Mouse (Mus musculus): ENCODE data around the gene Tbl1x. TPM values are rescaled to one million over a fixed set of nuclear protein-coding genes. Genes with fewer than 3 reads are reported as not detected.

Tbl1x gene
- polyA plus RNA-seq, 1 experiment from 2014 or later, result 46.4 TPM

- Histone ChIP-seq H3K36me3 (no peaks in the 10 kb centered on the region), H3K27ac (no peak overlapping the region), H3K9me3 (no peaks in the 10 kb centered on the region), H3K4me1 (replicated peaks) (no peaks in the 10 kb centered on the region), H3K4me3 (no peak overlapping the region), H3K27me3 (ENCODE audit: insufficient read depth, poor library complexity, severe bottlenecking) (no peaks in the 10 kb centered on the region)
- no peak for DNase-seq (ENCODE audit: low spot score)
Measured at GRCm38 (mm10) chrX:77550388-77550787, 39.6 kb downstream of the Tbl1x start.

GRCm38 (mm10) chrX:77551306-77551705 is 40.5 kb downstream of the Tbl1x start:
- Histone ChIP-seq H3K4me3 (no peak overlapping the region), H3K9me3 (no peaks in the 10 kb centered on the region)
- DNase-seq (ENCODE audit: low spot score), result no peak

GRCm38 (mm10) chrX:77552088-77552487 is 41.3 kb downstream of the Tbl1x start:
- DNase-seq (ENCODE audit: low spot score), result no peak
- WGBS, result 85% methylated on average over 3 of the region's 3 CpGs
- no peaks in the 10 kb centered on the region for H3K9me3 ChIP-seq
- H3K4me1 ChIP-seq (replicated peaks), result no peaks in the 10 kb centered on the region
- no peak overlapping the region for H3K27ac ChIP-seq
- H3K4me3 ChIP-seq, result no peak overlapping the region
- H3K36me3 ChIP-seq, result no peaks in the 10 kb centered on the region
- H3K27me3 ChIP-seq (ENCODE audit: insufficient read depth, poor library complexity, severe bottlenecking), result no peaks in the 10 kb centered on the region

More at GRCm38 (mm10) chrX:77551306-77551705, 40.5 kb downstream of the Tbl1x start:
- Histone ChIP-seq H3K27me3 (ENCODE audit: insufficient read depth, poor library complexity, severe bottlenecking) (no peaks in the 10 kb centered on the region), H3K4me1 (replicated peaks) (no peaks in the 10 kb centered on the region), H3K27ac (no peak overlapping the region), H3K36me3 (no peaks in the 10 kb centered on the region)

- Histone ChIP-seq H3K4me3 (no peak overlapping the region), H3K9me3 (0 out of 2 replicates have a peak, but pooled peaks cover 4% of the 10 kb centered on the region), H3K27me3 (ENCODE audit: insufficient read depth, poor library complexity, severe bottlenecking) (no peaks in the 10 kb centered on the region), H3K27ac (no peak overlapping the region), H3K36me3 (peaks cover 12% of the 10 kb centered on the region; the same call in 1 of the 2 replicates), H3K4me1 (replicated peaks) (no peaks in the 10 kb centered on the region)
- 68% methylated on average over 1 of the region's 1 CpGs for WGBS
- DNase-seq (ENCODE audit: low spot score), result no peak
Measured at GRCm38 (mm10) chrX:77555985-77556384, 45.2 kb downstream of the Tbl1x start.

- 0 out of 2 replicates have a peak, but pooled peaks cover 7% of the 10 kb centered on the region for H3K9me3 ChIP-seq
- no peak overlapping the region for H3K4me3 ChIP-seq
- H3K27ac ChIP-seq, result no peak overlapping the region
- peaks cover 12% of the 10 kb centered on the region; the same call in 1 of the 2 replicates for H3K36me3 ChIP-seq
- no peak for DNase-seq (ENCODE audit: low spot score)
- no peaks in the 10 kb centered on the region for H3K4me1 ChIP-seq (replicated peaks)
- H3K27me3 ChIP-seq (ENCODE audit: insufficient read depth, poor library complexity, severe bottlenecking), result no peaks in the 10 kb centered on the region
Measured at GRCm38 (mm10) chrX:77559199-77559881, 48.5 kb downstream of the Tbl1x start.

GRCm38 (mm10) chrX:77563616-77564015 is 52.8 kb downstream of the Tbl1x start:
- no peak overlapping the region for H3K27ac ChIP-seq
- peaks cover 12% of the 10 kb centered on the region; the same call in 1 of the 2 replicates for H3K36me3 ChIP-seq
- no peak overlapping the region for H3K4me3 ChIP-seq
- 0 out of 2 replicates have a peak, but pooled peaks cover 7% of the 10 kb centered on the region for H3K9me3 ChIP-seq
- DNase-seq (ENCODE audit: low spot score), result no peak
- H3K4me1 ChIP-seq (replicated peaks), result no peaks in the 10 kb centered on the region
- 85% methylated on average over 2 of the region's 2 CpGs for WGBS
- H3K27me3 ChIP-seq (ENCODE audit: insufficient read depth, poor library complexity, severe bottlenecking), result no peaks in the 10 kb centered on the region

- Histone ChIP-seq H3K27me3 (ENCODE audit: insufficient read depth, poor library complexity, severe bottlenecking) (no peaks in the 10 kb centered on the region), H3K4me1 (replicated peaks) (no peaks in the 10 kb centered on the region), H3K36me3 (no peaks in the 10 kb centered on the region), H3K27ac (no peak overlapping the region), H3K4me3 (no peak overlapping the region), H3K9me3 (no peaks in the 10 kb centered on the region)
- DNase-seq (ENCODE audit: low spot score), result no peak
- 97% methylated on average over 1 of the region's 1 CpGs for WGBS
Measured at GRCm38 (mm10) chrX:77566739-77567138, 55.9 kb downstream of the Tbl1x start.

GRCm38 (mm10) chrX:77568013-77568412 is 57.2 kb downstream of the Tbl1x start:
- DNase-seq (ENCODE audit: low spot score), result no peak
- Histone ChIP-seq H3K4me1 (replicated peaks) (no peaks in the 10 kb centered on the region), H3K36me3 (no peaks in the 10 kb centered on the region), H3K27ac (no peak overlapping the region), H3K9me3 (no peaks in the 10 kb centered on the region), H3K4me3 (no peak overlapping the region), H3K27me3 (ENCODE audit: insufficient read depth, poor library complexity, severe bottlenecking) (no peaks in the 10 kb centered on the region)
- 22% methylated on average over 2 of the region's 2 CpGs for WGBS

GRCm38 (mm10) chrX:77573743-77574142 is 62.9 kb downstream of the Tbl1x start:
- H3K9me3 ChIP-seq, result no peaks in the 10 kb centered on the region
- H3K27ac ChIP-seq, result no peak overlapping the region
- H3K4me3 ChIP-seq, result no peak overlapping the region
- no peak for DNase-seq (ENCODE audit: low spot score)
- H3K27me3 ChIP-seq (ENCODE audit: insufficient read depth, poor library complexity, severe bottlenecking), result no peaks in the 10 kb centered on the region
- 90% methylated on average over 1 of the region's 1 CpGs for WGBS
- no peaks in the 10 kb centered on the region for H3K36me3 ChIP-seq
- H3K4me1 ChIP-seq (replicated peaks), result no peaks in the 10 kb centered on the region

GRCm38 (mm10) chrX:77577108-77577507 is 66.3 kb downstream of the Tbl1x start:
- WGBS, result 70% methylated on average over 3 of the region's 3 CpGs
- no peak for DNase-seq (ENCODE audit: low spot score)

GRCm38 (mm10) chrX:77578172-77578571 is 67.4 kb downstream of the Tbl1x start:
- no peaks in the 10 kb centered on the region for H3K27me3 ChIP-seq (ENCODE audit: insufficient read depth, poor library complexity, severe bottlenecking)
- no peak for DNase-seq (ENCODE audit: low spot score)
- no peaks in the 10 kb centered on the region for H3K9me3 ChIP-seq
- WGBS, result 42% methylated on average over 1 of the region's 1 CpGs
- H3K4me1 ChIP-seq (replicated peaks), result no peaks in the 10 kb centered on the region
- no peaks in the 10 kb centered on the region for H3K36me3 ChIP-seq
- no peak overlapping the region for H3K27ac ChIP-seq
- no peak overlapping the region for H3K4me3 ChIP-seq

More at GRCm38 (mm10) chrX:77577108-77577507, 66.3 kb downstream of the Tbl1x start:
- no peak overlapping the region for H3K4me3 ChIP-seq
- H3K36me3 ChIP-seq, result no peaks in the 10 kb centered on the region
- no peak overlapping the region for H3K27ac ChIP-seq
- no peaks in the 10 kb centered on the region for H3K9me3 ChIP-seq
- no peaks in the 10 kb centered on the region for H3K27me3 ChIP-seq (ENCODE audit: insufficient read depth, poor library complexity, severe bottlenecking)
- no peaks in the 10 kb centered on the region for H3K4me1 ChIP-seq (replicated peaks)

- no peak for DNase-seq (ENCODE audit: low spot score)
- 79% methylated on average over 4 of the region's 4 CpGs for WGBS
- Histone ChIP-seq H3K27ac (no peak overlapping the region), H3K36me3 (no peaks in the 10 kb centered on the region), H3K9me3 (no peaks in the 10 kb centered on the region), H3K27me3 (ENCODE audit: insufficient read depth, poor library complexity, severe bottlenecking) (no peaks in the 10 kb centered on the region), H3K4me3 (no peak overlapping the region), H3K4me1 (replicated peaks) (no peaks in the 10 kb centered on the region)
Measured at GRCm38 (mm10) chrX:77579964-77580363, 69.2 kb downstream of the Tbl1x start.

- H3K9me3 ChIP-seq, result no peaks in the 10 kb centered on the region
- no peak overlapping the region for H3K4me3 ChIP-seq
- no peak for DNase-seq (ENCODE audit: low spot score)
- 93% methylated on average over 2 of the region's 2 CpGs for WGBS
- no peaks in the 10 kb centered on the region for H3K27me3 ChIP-seq (ENCODE audit: insufficient read depth, poor library complexity, severe bottlenecking)
- no peaks in the 10 kb centered on the region for H3K4me1 ChIP-seq (replicated peaks)
- no peak overlapping the region for H3K27ac ChIP-seq
- H3K36me3 ChIP-seq, result no peaks in the 10 kb centered on the region
Measured at GRCm38 (mm10) chrX:77585974-77586373, 75.2 kb downstream of the Tbl1x start.

Data from hindbrain, embryonic 10.5 days (tissue).